Mouse (Mus musculus) frontal cortex, postnatal 36 days (tissue): Measurements from ENCODE around the gene Lbx1.
A peak's percentile ranks its signal among the peaks of the same experiment; 100 is the strongest.

Experiments
- DNase-seq, 2 experiments: peaks; one replicate each; pipeline ENCODE4 v3.0.0; 2022; ENCODE audit warnings: low spot score in 2 of 2

Lbx1 gene

GRCm38 (mm10) chr19:45235766-45236362, at the start of gene Lbx1:
Lbx1 (minus strand) TSS chr19:45235812.
- no peak for DNase-seq

GRCm38 (mm10) chr19:45283302-45283701, 47.7 kb upstream of the Lbx1 start:
- DNase-seq, result peak; percentile 70 to 74

GRCm38 (mm10) chr19:45276196-45276595, 40.6 kb upstream of the Lbx1 start:
- DNase-seq, result no peak

- no peak for DNase-seq
These were observed 36.4 kb upstream of the Lbx1 start for GRCm38 (mm10) chr19:45271986-45272385.

- DNase-seq, result no peak
These were observed 27.4 kb upstream of the Lbx1 start for GRCm38 (mm10) chr19:45262995-45263394.

GRCm38 (mm10) chr19:45257414-45258326, 22.1 kb upstream of the Lbx1 start:
- DNase-seq, result no peak

GRCm38 (mm10) chr19:45254806-45255205, 19.2 kb upstream of the Lbx1 start:
- DNase-seq, result no peak

GRCm38 (mm10) chr19:45252436-45252835, 16.8 kb upstream of the Lbx1 start:
- no peak for DNase-seq

GRCm38 (mm10) chr19:45248691-45249090, 13.1 kb upstream of the Lbx1 start:
- no peak for DNase-seq

- DNase-seq, result no peak
These were observed 8.5 kb upstream of the Lbx1 start for GRCm38 (mm10) chr19:45243918-45244700.

GRCm38 (mm10) chr19:45243264-45243602, 7.6 kb upstream of the Lbx1 start:
- no peak for DNase-seq

- DNase-seq, result no peak
These were observed 7.0 kb upstream of the Lbx1 start for GRCm38 (mm10) chr19:45242348-45243263.

GRCm38 (mm10) chr19:45242017-45242347, 6.4 kb upstream of the Lbx1 start:
- no peak for DNase-seq

- no peak for DNase-seq
These were observed 4.4 kb upstream of the Lbx1 start for GRCm38 (mm10) chr19:45240026-45240425.

GRCm38 (mm10) chr19:45239191-45239590, 3.6 kb upstream of the Lbx1 start:
- DNase-seq, result no peak

GRCm38 (mm10) chr19:45237665-45238209, 2.1 kb upstream of the Lbx1 start:
- no peak for DNase-seq

GRCm38 (mm10) chr19:45237099-45237498, 1.5 kb upstream of the Lbx1 start:
- DNase-seq, result no peak

GRCm38 (mm10) chr19:45236363-45236942, 841 bp upstream of the Lbx1 start:
- DNase-seq, result no peak

GRCm38 (mm10) chr19:45235331-45235741, 276 bp downstream of the Lbx1 start:
- no peak for DNase-seq

- no peak for DNase-seq
These were observed 811 bp downstream of the Lbx1 start for GRCm38 (mm10) chr19:45234771-45235231.
